Mouse (Mus musculus): ENCODE results near the gene Cops4. TPM values are rescaled to one million over a fixed set of nuclear protein-coding genes. Genes with fewer than 3 reads are reported as not detected.

Gene Cops4
- 185 and 195 TPM in 2 replicates for polyA plus RNA-seq (2016; fragmentation: Nextera tagmentation; extraction: Ambion mirVana)

- ATAC-seq (ENCODE audit: low FRiP score), result peak; percentile 100
- Histone ChIP-seq H3K9me3 (replicated peaks) (no peaks in the 10 kb centered on the region), H3K4me2 (replicated peaks) (peak within 1 kb of the TSS; percentile 68), H3K4me1 (peaks cover 15% of the 10 kb centered on the region), H3K9ac (peak within 1 kb of the TSS; percentile 84), H3K27me3 (0 out of 2 replicates have a peak, but pooled peaks cover 2% of the 10 kb centered on the region), H3K4me3 (peak within 1 kb of the TSS; percentile 69), H3K36me3 (no peaks in the 10 kb centered on the region), H3K27ac (peak within 1 kb of the TSS; percentile 81)
- WGBS, result under 1% methylated on average over 64 of the region's 64 CpGs
Measured at GRCm38 (mm10) chr5:100518049-100519026, at the start of gene Cops4. TSS of gene Cops4 (plus strand) at chr5:100518309.

- H3K27ac ChIP-seq, result no peak overlapping the region
- H3K36me3 ChIP-seq, result peaks cover 24% of the 10 kb centered on the region; the same call in 1 of the 2 replicates
- no peak for ATAC-seq (ENCODE audit: low FRiP score)
- H3K4me3 ChIP-seq, result no peak overlapping the region
- no peaks in the 10 kb centered on the region for H3K27me3 ChIP-seq
- 88% methylated on average over 3 of the region's 3 CpGs for WGBS
- no peak overlapping the region for H3K4me2 ChIP-seq (replicated peaks)
- H3K9me3 ChIP-seq (replicated peaks), result no peaks in the 10 kb centered on the region
- H3K4me1 ChIP-seq, result no peaks in the 10 kb centered on the region
- no peak overlapping the region for H3K9ac ChIP-seq
Measured at GRCm38 (mm10) chr5:100476328-100476727, 41.8 kb upstream of the Cops4 start.

- no peak overlapping the region for H3K4me2 ChIP-seq (replicated peaks)
- ATAC-seq (ENCODE audit: low FRiP score), result no peak
- H3K36me3 ChIP-seq, result peaks cover 18% of the 10 kb centered on the region; the same call in 1 of the 2 replicates
- H3K9me3 ChIP-seq (replicated peaks), result no peaks in the 10 kb centered on the region
- H3K27me3 ChIP-seq, result no peaks in the 10 kb centered on the region
- no peak overlapping the region for H3K27ac ChIP-seq
- 90% methylated on average over 9 of the region's 9 CpGs for WGBS
- H3K4me3 ChIP-seq, result no peak overlapping the region
- no peak overlapping the region for H3K9ac ChIP-seq
- H3K4me1 ChIP-seq, result no peaks in the 10 kb centered on the region
Measured at GRCm38 (mm10) chr5:100477604-100478003, 40.5 kb upstream of the Cops4 start.

GRCm38 (mm10) chr5:100483569-100483968, 34.5 kb upstream of the Cops4 start:
- Histone ChIP-seq H3K9me3 (replicated peaks) (no peaks in the 10 kb centered on the region), H3K27me3 (no peaks in the 10 kb centered on the region)
- ATAC-seq (ENCODE audit: low FRiP score), result no peak

GRCm38 (mm10) chr5:100487120-100487519, 31.0 kb upstream of the Cops4 start:
- no peak overlapping the region for H3K9ac ChIP-seq
- no peaks in the 10 kb centered on the region for H3K27me3 ChIP-seq
- no peaks in the 10 kb centered on the region for H3K4me1 ChIP-seq
- H3K4me3 ChIP-seq, result no peak overlapping the region
- ATAC-seq (ENCODE audit: low FRiP score), result no peak
- no peaks in the 10 kb centered on the region for H3K9me3 ChIP-seq (replicated peaks)
- no peak overlapping the region for H3K4me2 ChIP-seq (replicated peaks)
- WGBS, result 85% methylated on average over 2 of the region's 2 CpGs
- peaks cover 7% of the 10 kb centered on the region; the same call in 1 of the 2 replicates for H3K36me3 ChIP-seq
- no peak overlapping the region for H3K27ac ChIP-seq

More at GRCm38 (mm10) chr5:100483569-100483968, 34.5 kb upstream of the Cops4 start:
- no peak overlapping the region for H3K27ac ChIP-seq
- H3K36me3 ChIP-seq, result peaks cover 10% of the 10 kb centered on the region; the same call in 1 of the 2 replicates
- no peak overlapping the region for H3K4me3 ChIP-seq
- H3K9ac ChIP-seq, result no peak overlapping the region
- no peaks in the 10 kb centered on the region for H3K4me1 ChIP-seq
- H3K4me2 ChIP-seq (replicated peaks), result no peak overlapping the region

- H3K4me2 ChIP-seq (replicated peaks), result no peak overlapping the region
- H3K4me3 ChIP-seq, result no peak overlapping the region
- 96% methylated on average over 3 of the region's 3 CpGs for WGBS
- no peak overlapping the region for H3K27ac ChIP-seq
- no peaks in the 10 kb centered on the region for H3K9me3 ChIP-seq (replicated peaks)
- H3K9ac ChIP-seq, result no peak overlapping the region
- peaks cover 7% of the 10 kb centered on the region; the same call in 1 of the 2 replicates for H3K36me3 ChIP-seq
- no peaks in the 10 kb centered on the region for H3K4me1 ChIP-seq
- H3K27me3 ChIP-seq, result no peaks in the 10 kb centered on the region
- no peak for ATAC-seq (ENCODE audit: low FRiP score)
Measured at GRCm38 (mm10) chr5:100488231-100488630, 29.9 kb upstream of the Cops4 start.

- peaks cover 7% of the 10 kb centered on the region; the same call in 1 of the 2 replicates for H3K36me3 ChIP-seq
- H3K27ac ChIP-seq, result no peak overlapping the region
- no peaks in the 10 kb centered on the region for H3K27me3 ChIP-seq
- 87% methylated on average over 2 of the region's 2 CpGs for WGBS
- H3K4me3 ChIP-seq, result no peak overlapping the region
- H3K4me2 ChIP-seq (replicated peaks), result no peak overlapping the region
- H3K4me1 ChIP-seq, result no peaks in the 10 kb centered on the region
- no peaks in the 10 kb centered on the region for H3K9me3 ChIP-seq (replicated peaks)
- no peak for ATAC-seq (ENCODE audit: low FRiP score)
- no peak overlapping the region for H3K9ac ChIP-seq
Measured at GRCm38 (mm10) chr5:100489340-100489739, 28.8 kb upstream of the Cops4 start.

GRCm38 (mm10) chr5:100491704-100492103, 26.4 kb upstream of the Cops4 start:
- WGBS, result 55% methylated on average over 4 of the region's 4 CpGs
- Histone ChIP-seq H3K27me3 (no peaks in the 10 kb centered on the region), H3K4me3 (no peak overlapping the region), H3K4me2 (replicated peaks) (no peak overlapping the region), H3K9me3 (replicated peaks) (no peaks in the 10 kb centered on the region), H3K4me1 (no peaks in the 10 kb centered on the region), H3K27ac (no peak overlapping the region), H3K36me3 (no peaks in the 10 kb centered on the region), H3K9ac (no peak overlapping the region)
- no peak for ATAC-seq (ENCODE audit: low FRiP score)

GRCm38 (mm10) chr5:100498436-100499180, 19.5 kb upstream of the Cops4 start:
- H3K4me2 ChIP-seq (replicated peaks), result peak overlapping the region; percentile 76
- H3K9ac ChIP-seq, result peak overlapping the region; percentile 80
- no peaks in the 10 kb centered on the region for H3K9me3 ChIP-seq (replicated peaks)
- H3K4me1 ChIP-seq, result peaks cover 19% of the 10 kb centered on the region
- H3K36me3 ChIP-seq, result no peaks in the 10 kb centered on the region
- H3K4me3 ChIP-seq, result peak overlapping the region; percentile 79
- peak overlapping the region; percentile 73 for H3K27ac ChIP-seq
- ATAC-seq (ENCODE audit: low FRiP score), result peak; percentile 68
- no peaks in the 10 kb centered on the region for H3K27me3 ChIP-seq
- WGBS, result 1% methylated on average over 41 of the region's 46 CpGs

- Histone ChIP-seq H3K36me3 (no peaks in the 10 kb centered on the region), H3K4me2 (replicated peaks) (peak overlapping the region; percentile 76), H3K27me3 (no peaks in the 10 kb centered on the region), H3K9me3 (replicated peaks) (no peaks in the 10 kb centered on the region), H3K9ac (peak overlapping the region; percentile 61), H3K27ac (0 out of 2 replicates have a peak overlapping the region, but pooled peaks have one; percentile 66), H3K4me3 (peak overlapping the region; percentile 79), H3K4me1 (peaks cover 19% of the 10 kb centered on the region)
- 29% methylated on average over 2 of the region's 2 CpGs for WGBS
- ATAC-seq (ENCODE audit: low FRiP score), result no peak
Measured at GRCm38 (mm10) chr5:100499243-100499642, 18.9 kb upstream of the Cops4 start.

- no peaks in the 10 kb centered on the region for H3K9me3 ChIP-seq (replicated peaks)
- peaks cover 19% of the 10 kb centered on the region for H3K4me1 ChIP-seq
- peak overlapping the region; percentile 61 for H3K9ac ChIP-seq
- peak overlapping the region; percentile 76 for H3K4me2 ChIP-seq (replicated peaks)
- H3K27me3 ChIP-seq, result no peaks in the 10 kb centered on the region
- no peaks in the 10 kb centered on the region for H3K36me3 ChIP-seq
- peak overlapping the region; percentile 79 for H3K4me3 ChIP-seq
- peak; percentile 17; the same call in 1 of the 2 replicates for ATAC-seq (ENCODE audit: low FRiP score)
- WGBS, result under 1% methylated on average over 34 of the region's 41 CpGs
- peak overlapping the region; percentile 66 for H3K27ac ChIP-seq
Measured at GRCm38 (mm10) chr5:100499831-100500304, 18.2 kb upstream of the Cops4 start.

- peak within 1 kb of the TSS; percentile 61 for H3K9ac ChIP-seq
- no peaks in the 10 kb centered on the region for H3K9me3 ChIP-seq (replicated peaks)
- peak; percentile 94 for ATAC-seq (ENCODE audit: low FRiP score)
- peaks cover 19% of the 10 kb centered on the region for H3K4me1 ChIP-seq
- H3K27ac ChIP-seq, result peak within 1 kb of the TSS; percentile 72
- no peaks in the 10 kb centered on the region for H3K27me3 ChIP-seq
- WGBS, result 2% methylated on average over 55 of the region's 60 CpGs
- peak within 1 kb of the TSS; percentile 79 for H3K4me3 ChIP-seq
- H3K4me2 ChIP-seq (replicated peaks), result peak within 1 kb of the TSS; percentile 76
- no peaks in the 10 kb centered on the region for H3K36me3 ChIP-seq
Measured at GRCm38 (mm10) chr5:100500458-100500961, 17.6 kb upstream of the Cops4 start, which contains the start of gene Lin54. TSS of gene Lin54 (minus strand) at chr5:100500639.

Data from hindbrain, embryonic 12.5 days (tissue).